Mouse (Mus musculus): ENCODE results near the gene Vav2.
A peak's percentile ranks its signal among the peaks of the same experiment; 100 is the strongest.

Gene Vav2

DNA sequence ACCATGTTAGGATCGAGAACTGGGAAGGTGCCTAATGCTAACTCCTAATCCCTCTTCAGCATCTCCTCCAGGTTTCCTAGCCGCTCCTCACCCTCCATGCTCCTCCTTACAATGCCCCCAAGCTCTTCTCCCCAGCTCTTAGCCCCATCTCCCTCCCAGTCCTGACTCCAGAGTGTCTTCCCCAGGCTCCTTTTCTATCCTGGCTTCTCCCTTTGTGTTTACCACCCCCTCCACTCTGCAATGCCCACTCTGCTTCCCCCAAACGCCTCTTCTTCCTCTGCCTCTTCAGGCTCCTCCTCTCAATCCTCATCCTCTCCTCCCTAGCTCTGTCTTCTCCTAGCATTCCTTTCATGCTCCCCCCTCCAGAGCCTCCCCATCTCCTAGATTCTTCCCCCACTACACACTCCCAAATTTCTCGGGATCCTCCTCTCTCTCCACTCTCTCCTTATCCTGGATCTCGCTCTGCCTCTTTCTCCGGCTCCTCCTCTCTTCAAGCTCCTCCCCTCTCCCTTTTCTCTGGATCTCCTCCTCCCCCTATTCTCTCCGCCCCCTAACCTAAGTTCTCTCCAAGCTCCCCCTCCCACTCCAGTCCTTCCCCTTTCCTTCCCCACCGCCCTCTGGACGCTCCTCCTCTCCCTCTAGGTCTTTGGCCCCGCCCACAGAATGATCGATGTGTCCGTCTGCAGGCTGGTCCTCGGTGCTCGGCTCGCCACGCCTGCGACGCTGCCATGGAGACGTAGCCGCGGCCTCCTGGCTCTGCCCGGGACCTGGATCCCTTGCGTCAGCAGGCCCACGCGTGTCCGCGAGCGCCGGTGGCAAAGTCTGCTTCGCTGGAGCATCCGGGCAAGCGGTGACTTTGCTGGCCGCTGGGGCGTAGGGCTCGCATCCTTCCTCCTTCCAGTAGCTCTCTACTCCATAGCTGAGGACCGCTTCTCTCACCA, 15.2 kb upstream of the Vav2 start, which contains the start of gene Brd3os:
Gene Brd3os, plus strand, starts transcription at position 558 of the 941 bp plus-strand sequence.
- peak; percentile 95 for DNase-seq

DNA sequence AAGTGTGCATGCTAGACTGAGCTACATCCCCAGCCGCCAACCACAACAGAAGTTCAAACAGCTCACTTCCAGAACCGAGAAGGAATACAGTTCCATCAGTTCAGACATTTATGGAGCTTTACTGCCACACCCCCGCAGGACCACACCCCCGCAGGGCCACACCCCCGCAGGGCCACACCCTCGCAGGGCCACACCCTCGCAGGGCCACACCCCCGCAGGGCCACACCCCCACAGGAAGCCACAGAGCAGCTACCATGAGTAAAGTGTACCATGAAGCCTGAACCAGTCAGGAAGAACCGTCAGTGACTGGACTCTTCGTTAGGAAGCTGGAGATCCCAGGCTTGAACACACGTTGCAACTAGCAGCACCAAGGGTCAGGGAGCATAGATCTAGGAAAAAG, 11.4 kb upstream of the Vav2 start:
- peak; percentile 84 for DNase-seq

DNA sequence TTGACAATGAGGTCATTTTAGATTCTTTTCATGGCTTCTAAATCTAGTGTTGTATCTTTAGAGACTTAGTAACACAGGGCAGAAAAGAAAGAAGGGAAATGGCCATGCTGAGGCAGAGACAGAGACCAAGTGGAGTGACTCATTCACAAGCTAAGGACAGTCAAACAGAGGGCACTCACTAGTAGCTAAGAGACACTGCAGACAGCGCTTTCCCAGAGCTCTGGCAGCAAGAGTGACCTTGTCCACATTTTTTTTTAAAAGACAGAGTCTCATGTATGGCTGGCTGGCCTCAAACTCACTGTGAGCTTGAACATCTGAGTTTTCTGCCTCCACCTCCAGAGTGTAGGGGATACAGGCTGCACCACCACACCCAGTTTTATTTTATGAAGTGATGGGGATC, 11.0 kb upstream of the Vav2 start:
- no peak for DNase-seq

DNA sequence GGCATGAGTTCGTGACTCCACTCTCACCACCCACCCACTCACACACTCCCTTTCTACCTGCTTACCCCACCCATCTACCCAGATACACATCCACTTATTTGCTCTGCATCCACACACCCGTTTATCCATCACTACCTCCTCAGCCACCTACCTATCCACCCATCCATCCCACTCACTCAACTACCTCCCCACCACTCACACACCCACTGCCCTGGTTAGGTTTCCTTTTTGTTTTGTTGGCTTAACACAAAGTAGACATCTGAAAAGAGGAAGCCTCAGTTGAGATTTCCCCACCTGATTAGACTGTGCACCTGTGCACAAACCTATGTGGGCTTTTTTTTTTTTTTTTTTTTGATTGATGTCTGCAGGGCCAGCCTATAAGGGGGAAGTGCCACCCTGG, 5.8 kb upstream of the Vav2 start:
- no peak for DNase-seq

DNA sequence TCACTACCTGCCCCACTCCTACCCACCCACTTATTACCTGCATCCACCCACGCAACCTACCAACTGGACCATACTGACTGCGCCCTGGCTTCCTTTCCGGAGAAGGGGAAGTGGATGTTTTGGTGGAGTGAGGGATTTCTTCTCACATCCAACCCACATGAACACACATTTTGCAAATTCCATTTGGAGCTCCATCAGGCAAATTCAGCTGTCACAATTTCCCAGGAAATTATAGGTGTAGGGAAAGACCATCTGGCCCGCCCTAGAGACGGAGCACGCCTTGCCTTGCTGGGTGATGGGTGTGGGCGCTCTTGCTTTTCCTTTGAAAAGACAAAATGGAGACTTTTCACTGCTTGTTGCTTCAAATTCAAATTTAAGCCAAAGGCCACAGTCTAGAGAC, 3.8 kb upstream of the Vav2 start:
- no peak for DNase-seq

DNA sequence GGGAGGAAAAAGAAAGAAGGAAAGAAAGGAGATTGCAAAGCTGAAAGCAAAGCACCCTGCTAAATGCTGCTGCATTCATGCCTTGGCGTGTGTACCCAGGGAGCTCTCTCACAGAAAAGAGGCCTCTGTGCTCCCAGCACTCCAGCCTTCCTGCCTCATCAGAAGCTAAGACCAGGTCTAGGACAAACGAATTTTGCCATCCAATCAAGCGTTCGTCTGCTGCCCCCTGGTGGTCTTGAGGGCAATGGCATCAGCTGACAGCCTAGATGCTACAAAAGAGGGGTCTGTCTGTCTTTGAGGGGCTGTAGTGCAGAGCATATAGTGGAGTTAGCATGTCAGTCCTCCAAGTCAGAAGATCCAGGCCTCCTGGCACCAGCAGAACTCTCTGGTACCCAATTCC, 1.2 kb upstream of the Vav2 start:
- DNase-seq = peak; percentile 79

DNA sequence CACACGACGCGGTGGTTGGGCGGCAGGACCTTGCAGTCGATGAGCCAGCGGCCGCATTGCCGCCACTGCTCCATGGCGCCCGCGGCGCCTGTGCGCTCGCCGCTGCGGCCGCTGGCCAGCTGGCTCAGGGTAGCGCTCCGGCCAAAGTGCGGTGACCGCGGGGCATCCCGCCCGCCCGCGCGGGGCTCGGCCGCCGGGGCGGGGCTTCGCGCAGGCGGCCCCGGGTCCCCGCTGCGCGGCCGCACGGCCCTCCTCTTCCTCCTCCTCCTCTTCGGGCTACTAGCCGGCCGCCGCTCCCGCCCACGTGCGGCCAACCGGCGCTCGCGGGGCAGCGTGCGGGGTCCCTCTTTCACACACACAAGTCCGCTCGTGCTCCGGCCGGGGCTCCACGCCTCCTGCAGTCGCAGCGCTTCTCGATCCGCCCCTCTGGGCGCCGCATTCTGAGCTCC, 403 bp downstream of the Vav2 start:
- DNase-seq = peak; percentile 54

DNA sequence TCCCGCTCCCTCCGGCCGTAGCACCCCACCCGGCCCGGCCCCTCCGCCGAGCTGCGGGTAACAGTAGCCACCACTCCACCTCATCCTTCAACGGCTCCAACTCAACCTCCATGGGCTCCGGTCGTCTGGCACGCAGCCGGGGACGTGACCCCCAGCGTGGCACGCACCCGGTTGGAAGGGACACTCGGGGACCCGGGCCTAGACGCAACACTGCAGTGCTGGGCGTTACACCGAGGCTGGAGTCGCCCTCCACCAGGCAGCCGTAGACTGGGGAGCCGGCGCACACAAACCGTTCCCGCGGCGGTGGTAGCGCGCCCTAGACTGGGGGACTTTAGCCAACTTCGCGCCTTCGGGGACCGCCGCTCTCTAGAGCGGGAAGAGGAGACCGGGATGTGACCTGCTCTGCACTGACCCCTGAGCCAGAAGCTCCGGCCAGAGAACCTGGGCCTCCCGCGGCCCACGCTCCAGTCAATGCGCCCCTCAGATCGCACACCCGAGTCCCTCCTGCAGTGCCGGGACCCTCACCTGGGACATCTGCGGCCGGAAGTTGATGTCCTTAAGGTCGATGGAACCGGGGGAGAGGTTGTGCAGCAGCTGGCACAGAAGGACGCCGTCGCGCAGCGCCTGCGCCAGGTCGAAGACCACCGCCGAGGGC, 955 bp downstream of the Vav2 start:
- DNase-seq = peak; percentile 22

DNA sequence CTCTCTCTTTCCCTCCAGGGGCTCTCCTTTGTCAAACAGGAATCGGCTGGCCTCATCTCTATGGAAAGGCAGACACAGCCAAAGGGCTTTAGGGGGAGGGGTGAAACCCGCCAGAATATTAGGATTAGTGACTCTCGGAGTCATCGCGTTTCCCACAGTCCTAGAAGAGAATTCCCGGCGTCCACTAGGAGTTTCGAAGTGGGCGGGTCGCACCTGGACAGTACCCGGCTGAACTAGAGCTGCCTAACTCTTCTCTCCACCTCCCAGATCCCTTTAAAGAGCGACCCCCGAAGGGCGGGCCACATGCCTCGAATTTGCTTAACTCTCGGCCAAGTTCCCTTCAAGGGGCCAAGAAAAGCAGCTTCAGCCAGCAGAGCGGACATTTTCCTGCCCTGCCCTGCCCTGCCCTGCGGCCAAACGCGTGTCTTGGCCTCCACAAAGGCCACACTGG, 1.6 kb downstream of the Vav2 start:
- peak; percentile 28 for DNase-seq

DNA sequence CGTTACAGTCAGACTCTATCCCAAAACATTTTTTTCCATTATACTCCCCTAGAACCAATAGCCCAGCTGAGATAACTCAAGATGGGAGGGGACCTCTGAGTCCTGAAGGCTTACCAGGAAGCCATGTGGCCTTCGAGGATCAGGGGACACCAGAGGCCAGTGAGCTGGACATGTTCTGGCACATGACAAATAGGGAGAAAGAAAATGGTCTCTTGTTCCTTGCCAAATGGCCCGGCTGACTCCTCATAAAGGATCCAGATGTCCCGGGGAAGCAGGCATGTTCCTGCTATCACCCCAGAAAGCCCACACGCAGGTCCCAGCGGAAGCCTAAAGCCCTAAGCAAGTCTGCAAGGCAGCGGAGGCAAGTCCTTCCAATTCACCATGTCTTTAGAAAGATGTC, 3.2 kb downstream of the Vav2 start:
- DNase-seq = no peak

DNA sequence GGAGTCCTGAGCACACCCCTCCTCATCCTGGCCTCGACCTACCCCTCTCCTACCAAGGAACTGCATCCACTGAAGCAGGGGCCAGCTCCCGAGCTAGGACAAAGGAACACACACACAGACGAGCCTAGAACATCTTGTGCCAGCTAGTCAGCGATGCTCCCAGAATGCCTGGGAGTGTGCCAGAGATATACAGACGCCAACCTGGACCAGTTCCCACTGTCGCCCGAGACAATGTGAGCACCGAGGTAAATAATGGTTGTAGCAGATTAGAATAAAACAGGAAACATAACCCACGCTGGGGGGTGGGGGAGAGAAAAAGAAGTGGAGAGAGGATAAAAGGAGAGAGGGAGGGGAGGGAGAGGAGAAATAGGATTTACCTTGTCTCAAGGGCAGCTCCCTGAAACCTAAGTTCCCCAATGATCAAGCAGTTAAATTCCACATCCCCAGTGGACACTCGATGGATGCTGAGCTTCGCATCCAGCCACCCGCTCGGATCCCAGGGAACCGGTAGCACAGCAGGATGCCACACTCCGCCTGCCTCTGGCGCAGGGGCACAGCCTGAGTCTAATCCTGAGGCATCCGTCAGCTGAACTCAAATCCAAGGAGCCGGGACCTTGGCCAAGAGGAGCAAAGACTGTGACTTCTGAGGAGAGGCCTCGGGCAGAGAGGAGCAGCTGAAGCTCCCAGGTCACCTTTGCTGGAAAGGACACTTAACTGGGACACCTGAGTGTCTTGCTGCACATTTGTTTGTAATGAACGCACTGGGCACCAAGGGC, 5.4 kb downstream of the Vav2 start:
- no peak for DNase-seq

DNA sequence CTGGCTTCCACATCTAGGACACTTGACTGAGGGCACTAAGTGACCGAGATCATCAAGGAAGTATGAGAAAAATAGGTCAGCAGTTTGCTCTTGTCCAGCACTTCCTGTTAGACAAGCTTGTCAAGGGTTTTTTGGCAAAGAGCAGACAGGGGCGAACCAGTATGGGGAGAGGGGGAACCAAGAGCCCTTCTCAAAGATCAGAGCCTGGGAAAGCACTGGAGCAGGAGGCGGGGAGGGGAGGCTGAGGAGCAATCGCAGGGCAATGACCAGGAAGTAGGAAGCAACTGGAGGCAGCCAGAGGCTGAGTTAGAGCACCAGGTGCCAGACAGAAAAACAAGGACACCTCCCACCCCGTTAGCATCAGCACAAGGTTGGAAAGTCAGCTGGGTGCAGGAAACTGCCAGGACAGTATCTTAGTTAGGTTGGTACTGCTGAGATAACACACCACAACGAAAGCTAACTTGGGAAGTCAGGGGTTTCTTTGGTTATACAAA, 8.2 kb downstream of the Vav2 start:
- DNase-seq = no peak

DNA sequence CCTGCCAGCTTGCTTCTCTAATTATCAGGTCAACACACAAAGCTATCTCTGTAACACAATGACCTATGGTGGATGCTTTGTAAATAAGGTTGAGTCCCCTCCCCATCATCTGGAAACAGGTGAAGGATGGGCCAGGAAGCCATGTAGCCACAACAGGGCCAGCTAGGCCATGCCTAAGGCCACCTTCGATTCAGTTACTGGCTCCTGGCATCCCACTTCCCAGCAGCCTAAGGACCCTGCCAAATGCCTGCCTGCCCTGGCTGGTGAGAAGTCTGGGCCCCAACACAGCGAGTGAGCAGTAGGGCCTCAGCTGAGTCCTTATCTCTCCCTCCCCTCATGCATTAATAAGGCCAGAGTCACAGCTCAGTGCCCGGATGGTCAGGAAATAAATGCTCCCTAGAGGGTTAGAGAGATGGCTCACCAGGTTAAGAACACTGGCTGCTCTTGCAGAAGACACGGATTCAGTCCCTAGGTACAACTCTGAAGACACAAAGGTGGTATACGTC, 9.1 kb downstream of the Vav2 start:
- peak; percentile 22 for DNase-seq

DNA sequence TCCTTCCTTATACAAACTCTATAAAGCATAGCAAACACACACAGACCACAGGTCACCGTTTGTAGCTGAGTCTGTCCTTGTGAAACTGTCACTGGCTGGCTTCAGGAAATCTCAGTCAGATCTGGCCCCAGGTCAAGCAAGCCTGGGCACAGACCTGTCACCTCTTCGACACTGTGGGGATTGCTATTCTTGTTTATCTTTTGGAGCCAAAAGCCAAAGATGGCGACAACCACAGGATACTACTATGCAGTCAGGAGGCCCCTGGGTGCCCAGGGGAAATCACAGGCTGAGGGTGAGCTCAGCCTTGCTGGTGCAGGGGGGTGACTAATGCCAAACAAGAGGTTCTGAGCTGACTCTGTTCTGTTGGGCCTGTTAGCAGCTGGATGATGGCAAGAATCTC, 10.4 kb downstream of the Vav2 start:
- DNase-seq = no peak

DNA sequence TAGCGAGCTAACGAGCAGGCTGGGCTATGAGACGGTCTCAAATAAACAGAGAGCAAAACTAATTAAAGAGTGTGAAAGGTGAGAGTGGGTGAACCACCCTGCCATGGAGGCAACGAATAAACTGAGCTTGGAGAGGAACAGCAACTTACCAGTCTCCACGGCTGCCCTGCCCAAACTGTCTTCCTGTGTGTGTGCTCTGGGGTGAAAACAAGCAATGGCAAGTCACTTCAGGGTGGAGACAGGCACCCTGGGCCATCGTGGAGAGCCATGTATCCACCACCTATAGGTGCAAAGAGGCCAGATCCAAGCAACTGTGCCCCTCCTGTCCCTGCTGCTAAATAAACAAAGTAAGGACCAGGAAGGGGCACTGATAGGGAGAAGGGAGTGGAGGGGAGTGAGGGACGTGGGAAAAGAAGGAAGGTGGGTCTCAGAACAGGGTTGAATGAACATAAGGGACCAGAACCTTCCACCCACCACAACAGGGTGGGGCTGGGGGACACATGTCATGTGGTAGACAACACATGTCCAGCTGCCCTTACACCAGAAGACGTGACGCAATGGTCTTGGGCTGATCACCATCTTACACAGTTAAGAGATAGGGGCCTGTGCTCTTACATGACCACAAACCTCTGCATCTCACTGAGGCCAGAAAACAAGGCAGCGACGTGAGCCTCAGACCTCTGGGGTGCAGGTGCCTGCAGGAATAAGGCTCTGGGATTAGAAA, 11.6 kb downstream of the Vav2 start:
- DNase-seq = no peak

DNA sequence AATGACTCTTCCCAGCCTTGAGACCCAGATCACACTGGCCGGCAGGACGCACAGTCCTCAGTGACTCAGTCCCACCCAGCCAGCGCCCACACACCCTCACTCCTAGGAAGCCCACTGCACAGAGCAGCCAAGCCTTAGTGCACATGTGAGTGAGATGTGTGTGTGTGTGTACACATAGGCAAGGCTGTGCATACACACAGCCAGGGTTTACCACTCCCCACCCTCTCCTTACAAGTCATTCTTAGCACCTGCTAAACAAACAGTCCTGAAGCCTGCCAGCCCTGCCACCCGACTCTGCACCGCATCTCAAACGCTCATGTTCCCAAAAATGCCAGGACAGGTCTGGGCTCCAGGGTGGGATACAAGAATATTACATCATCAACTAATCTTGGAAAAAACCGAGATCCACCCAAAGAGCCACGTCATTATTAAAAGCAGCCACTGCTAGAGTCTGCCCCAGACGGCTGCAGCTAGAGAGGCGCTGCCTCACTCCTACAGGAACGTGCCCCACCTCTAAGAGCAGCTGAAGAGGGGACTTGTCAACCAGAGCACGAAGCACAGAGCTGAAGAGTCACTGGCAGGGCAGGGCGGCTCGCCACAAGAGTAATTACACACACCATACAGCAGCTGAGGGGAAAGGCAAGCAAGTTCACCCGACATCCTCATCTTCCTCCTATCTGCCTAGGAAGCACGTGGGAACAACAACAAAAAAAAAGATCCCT, 12.7 kb downstream of the Vav2 start:
- DNase-seq = no peak

DNA sequence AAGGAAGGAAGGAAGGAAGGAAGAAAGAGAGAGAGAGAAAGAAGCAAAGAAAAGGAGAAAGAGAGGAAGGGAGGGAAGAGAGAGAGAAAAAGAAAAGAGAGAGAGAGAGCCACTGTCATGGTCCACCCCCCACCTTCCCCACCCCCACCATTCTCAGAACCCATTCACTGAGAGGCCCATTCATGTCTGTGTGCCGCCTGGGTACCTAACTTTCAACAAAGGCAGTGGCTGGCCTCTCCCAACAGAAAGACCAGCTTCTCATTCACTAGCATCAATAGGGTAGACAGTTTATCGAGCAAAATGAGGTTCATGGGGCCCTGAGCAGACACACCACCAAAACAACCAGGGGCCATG, 13.3 kb downstream of the Vav2 start:
- DNase-seq = no peak

DNA sequence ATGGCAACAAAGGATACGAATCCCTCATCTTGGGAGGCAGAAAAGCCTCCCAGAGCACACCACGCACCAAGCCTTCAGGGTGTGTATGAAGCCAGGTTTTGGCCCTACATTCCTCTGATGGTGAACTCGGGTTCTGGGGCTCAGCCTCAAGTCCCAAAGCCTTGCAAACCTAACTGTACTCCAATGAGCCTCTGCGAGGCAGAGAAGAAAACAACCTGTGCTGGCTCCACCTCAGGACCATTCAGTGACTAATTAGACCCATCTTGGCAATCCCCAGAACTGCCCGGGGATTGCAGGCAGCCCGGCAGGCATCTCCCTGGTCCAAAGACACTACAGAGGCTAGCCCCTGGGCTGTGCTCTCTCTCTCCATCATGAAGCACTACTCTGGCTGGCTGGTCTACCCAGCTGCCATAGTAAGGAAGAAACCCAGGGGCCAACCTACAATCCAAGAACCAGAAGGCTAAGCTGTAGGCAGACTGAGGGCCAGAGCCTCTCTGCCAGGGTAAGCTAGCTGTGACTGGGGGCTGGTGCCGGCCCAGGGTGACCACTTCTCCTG, 14.5 kb downstream of the Vav2 start:
- no peak for DNase-seq

DNA sequence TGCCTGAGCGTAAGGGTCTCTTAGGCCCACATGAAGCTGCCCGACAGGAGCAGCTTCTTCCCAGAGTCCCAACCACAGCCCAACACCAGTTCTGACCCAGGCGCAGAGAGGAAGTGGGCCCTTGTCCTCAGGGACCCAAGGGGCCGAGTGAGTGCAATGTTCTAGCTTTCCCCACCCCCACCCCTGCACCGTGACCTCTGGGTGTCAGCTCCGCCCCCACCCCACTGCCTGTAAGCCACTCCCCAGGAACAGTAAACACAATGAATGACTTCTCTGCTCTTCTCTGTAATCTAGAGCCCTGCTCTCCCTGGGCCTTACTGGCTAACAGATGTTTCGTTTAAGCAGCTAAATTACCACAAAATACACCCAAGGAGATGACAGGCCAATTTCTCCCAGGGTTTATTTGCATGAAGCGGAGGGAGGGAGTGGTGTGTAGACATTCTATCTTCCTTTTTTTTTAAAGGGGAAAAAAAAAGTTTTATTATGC, 15.1 kb downstream of the Vav2 start:
- DNase-seq = peak; percentile 71

DNA sequence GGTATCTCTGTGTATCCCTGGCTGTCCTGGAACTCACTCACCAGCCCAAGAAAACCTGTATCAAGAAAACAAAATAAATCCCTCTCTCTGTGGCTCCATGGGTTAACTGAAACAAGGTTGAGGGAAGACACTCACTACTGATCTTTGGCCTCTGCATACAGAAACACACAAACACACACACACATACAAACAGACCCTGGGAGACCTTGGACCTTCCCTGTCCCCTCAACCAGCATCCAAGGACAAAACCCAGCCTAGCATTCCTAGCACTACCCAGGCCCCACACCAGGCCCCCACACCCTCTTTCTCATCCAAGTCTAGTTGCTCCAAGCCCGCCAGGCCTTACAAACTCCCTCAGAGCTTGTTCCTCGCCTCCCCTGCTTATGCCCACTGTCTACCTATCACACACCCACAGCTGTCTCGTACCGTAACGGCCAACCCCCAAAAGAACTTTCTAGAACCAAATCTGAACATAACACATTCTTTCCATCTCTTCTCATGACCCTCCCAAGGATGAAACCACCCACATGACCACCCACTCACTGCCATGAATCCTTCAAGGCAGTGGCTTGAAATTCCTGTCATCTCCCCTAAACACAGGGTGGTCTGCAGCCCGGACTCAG, 16.2 kb downstream of the Vav2 start:
- no peak for DNase-seq

DNA sequence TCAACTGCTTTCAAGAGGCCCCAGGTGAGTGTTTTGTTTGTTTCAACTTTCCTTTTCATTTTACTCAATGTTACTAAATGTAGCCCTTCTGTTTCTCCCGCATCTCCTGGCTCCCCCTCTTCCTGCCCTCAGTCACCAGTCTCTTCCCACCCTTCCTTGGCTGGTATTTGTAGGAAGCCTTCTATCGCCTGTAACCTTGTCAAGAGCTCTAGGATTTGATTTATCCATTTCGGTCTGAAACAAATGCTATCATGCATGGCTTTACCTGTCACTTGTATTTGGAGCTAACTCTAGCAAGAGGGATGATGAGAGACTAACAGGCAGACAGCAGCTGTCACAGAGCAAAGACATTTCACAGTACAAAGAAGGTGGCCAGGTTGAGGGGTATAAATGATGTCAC, 18.6 kb downstream of the Vav2 start:
- DNase-seq = no peak
